Mouse (Mus musculus): ENCODE data around the gene Gm20388. TPM values are rescaled to one million over a fixed set of nuclear protein-coding genes. Genes with fewer than 3 reads are reported as not detected.
A peak's percentile ranks its signal among the peaks of the same experiment; 100 is the strongest.

The Gm20388 gene
- polyA plus RNA-seq, 1 experiment from 2014 or later, result 7.4 TPM

DNA sequence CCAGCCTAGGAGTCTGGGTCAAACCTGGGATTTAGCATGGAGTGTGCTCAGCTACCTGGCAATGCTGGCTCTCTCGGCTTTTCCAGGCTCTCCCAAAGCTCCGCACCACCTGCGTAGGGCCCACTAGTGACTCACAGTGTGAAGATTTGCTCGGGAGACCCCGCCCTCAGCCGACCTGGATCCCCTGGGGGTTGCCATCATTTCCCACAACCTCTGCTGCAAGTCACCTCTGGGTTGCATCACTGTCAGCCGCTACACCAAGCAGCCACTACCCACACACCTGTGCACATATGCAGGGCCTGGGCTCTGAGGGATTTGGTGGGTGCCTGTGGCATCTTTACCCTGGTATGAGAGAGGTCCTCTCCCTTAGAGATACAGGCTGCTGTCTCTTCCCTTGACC is 557.0 kb downstream of the Gm20388 start:
- Histone ChIP-seq H3K27ac (no peak overlapping the region), H3K36me3 (no peaks in the 10 kb centered on the region), H3K9ac (no peak overlapping the region), H3K4me1 (peaks cover 60% of the 10 kb centered on the region), H3K4me2 (no peak overlapping the region), H3K4me3 (replicated peaks) (no peak overlapping the region), H3K27me3 (0 out of 2 replicates have a peak, but pooled peaks cover 7% of the 10 kb centered on the region), H3K9me3 (replicated peaks) (no peaks in the 10 kb centered on the region)
- ATAC-seq (replicated peaks; ENCODE audit: low FRiP score), result no peak
- WGBS, result 91% methylated on average over 7 of the region's 7 CpGs

DNA sequence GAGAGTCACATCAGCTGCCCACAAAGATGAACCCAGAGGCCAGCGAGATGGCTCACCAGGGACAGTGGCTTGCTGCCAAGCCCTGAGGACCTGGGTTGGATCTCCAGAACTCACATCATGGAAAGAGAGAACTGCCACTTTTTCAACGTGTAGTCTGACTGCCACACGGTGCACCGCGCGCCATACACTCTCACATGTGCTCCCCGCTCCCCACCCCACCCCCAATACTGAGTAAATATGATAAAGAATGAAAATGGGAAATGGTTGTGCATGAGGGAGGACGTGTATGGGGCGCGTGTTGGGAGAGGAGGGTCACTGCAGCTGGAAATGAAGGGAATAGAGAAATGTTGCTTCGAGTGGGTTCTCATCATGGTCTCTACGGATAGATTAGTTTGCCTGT is 559.5 kb downstream of the Gm20388 start:
- Histone ChIP-seq H3K9ac (no peak overlapping the region), H3K27ac (no peak overlapping the region), H3K4me3 (replicated peaks) (no peak overlapping the region), H3K4me1 (peaks cover 62% of the 10 kb centered on the region), H3K27me3 (0 out of 2 replicates have a peak, but pooled peaks cover 7% of the 10 kb centered on the region), H3K4me2 (no peak overlapping the region), H3K9me3 (replicated peaks) (no peaks in the 10 kb centered on the region), H3K36me3 (no peaks in the 10 kb centered on the region)
- WGBS, result 92% methylated on average over 12 of the region's 12 CpGs
- ATAC-seq (replicated peaks; ENCODE audit: low FRiP score), result no peak

DNA sequence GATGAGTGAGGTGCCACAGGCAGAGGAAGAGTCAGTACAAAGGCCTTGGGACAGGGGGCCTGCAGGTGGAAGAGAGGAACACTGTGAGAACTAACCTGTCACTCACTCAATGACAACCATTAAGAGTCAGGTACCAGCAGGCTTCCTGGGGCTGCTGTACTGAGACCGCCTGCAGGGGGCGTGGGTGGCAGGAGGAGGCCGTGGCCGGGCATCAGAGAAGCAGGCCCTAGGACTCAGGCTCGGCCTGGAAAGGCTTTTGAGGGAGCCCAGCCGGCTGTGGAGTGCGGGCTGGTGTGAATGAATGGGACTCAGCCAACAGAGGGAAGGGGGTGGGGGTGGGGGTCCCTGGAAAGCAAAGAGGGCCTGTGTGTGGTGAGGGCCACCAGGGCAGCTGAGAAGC is 560.5 kb downstream of the Gm20388 start:
- H3K4me2 ChIP-seq, result no peak overlapping the region
- no peak for ATAC-seq (replicated peaks; ENCODE audit: low FRiP score)

DNA sequence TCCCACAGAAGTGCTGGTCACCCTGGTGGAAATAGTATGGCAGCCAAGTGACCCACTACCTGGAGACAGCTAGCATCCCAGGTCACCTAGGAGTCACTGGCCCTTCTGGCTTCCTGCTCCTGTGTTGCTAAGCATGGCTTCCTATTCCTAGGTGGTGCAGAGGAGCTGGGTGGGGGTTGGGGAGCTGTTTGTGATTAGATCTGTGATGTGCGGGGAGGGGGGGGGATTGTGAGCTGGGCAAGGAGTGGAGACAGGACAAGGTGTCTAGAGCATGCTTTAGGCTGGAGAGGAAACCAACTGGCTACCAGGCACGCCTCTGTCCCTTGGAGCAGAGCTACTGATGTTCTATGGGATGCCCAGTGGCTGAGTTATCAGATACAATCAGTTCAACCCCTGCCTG is 561.1 kb downstream of the Gm20388 start:
- Histone ChIP-seq H3K36me3 (no peaks in the 10 kb centered on the region), H3K9ac (no peak overlapping the region), H3K27me3 (0 out of 2 replicates have a peak, but pooled peaks cover 13% of the 10 kb centered on the region), H3K27ac (no peak overlapping the region), H3K4me2 (no peak overlapping the region), H3K9me3 (replicated peaks) (no peaks in the 10 kb centered on the region), H3K4me3 (replicated peaks) (no peak overlapping the region), H3K4me1 (peaks cover 65% of the 10 kb centered on the region)
- WGBS, result 53% methylated on average over 2 of the region's 2 CpGs
- ATAC-seq (replicated peaks; ENCODE audit: low FRiP score), result no peak

More for the DNA sequence above, 560.5 kb downstream of the Gm20388 start:
- Histone ChIP-seq H3K4me3 (replicated peaks) (no peak overlapping the region), H3K27me3 (0 out of 2 replicates have a peak, but pooled peaks cover 13% of the 10 kb centered on the region), H3K9me3 (replicated peaks) (no peaks in the 10 kb centered on the region), H3K4me1 (peaks cover 63% of the 10 kb centered on the region), H3K36me3 (no peaks in the 10 kb centered on the region), H3K9ac (no peak overlapping the region), H3K27ac (no peak overlapping the region)
- 24% methylated on average over 7 of the region's 7 CpGs for WGBS

DNA sequence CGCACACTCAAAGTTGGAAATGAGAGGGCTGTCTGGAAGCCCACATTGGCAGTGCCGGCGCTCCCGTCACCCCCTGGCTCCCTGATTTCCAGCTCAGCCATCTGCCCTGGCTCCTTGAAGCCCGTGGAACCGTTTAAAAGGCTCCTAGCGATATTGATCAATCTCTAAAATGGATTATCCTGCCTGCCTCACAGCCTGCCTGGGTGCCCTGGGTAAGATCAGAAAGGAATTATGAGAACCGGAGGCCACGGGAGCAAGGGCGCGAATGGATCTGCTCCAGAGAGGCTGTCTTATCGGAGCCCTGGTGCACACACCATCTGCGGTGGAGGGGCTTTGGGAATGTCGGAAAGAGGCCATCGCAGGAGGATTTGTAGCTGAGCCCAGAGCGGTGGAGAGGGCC is 561.6 kb downstream of the Gm20388 start:
- no peak for ATAC-seq (replicated peaks; ENCODE audit: low FRiP score)
- Histone ChIP-seq H3K9me3 (replicated peaks) (no peaks in the 10 kb centered on the region), H3K4me1 (peaks cover 69% of the 10 kb centered on the region), H3K27me3 (0 out of 2 replicates have a peak, but pooled peaks cover 10% of the 10 kb centered on the region), H3K4me3 (replicated peaks) (no peak overlapping the region), H3K9ac (no peak overlapping the region), H3K36me3 (no peaks in the 10 kb centered on the region), H3K27ac (no peak overlapping the region), H3K4me2 (no peak overlapping the region)
- 40% methylated on average over 16 of the region's 16 CpGs for WGBS

DNA sequence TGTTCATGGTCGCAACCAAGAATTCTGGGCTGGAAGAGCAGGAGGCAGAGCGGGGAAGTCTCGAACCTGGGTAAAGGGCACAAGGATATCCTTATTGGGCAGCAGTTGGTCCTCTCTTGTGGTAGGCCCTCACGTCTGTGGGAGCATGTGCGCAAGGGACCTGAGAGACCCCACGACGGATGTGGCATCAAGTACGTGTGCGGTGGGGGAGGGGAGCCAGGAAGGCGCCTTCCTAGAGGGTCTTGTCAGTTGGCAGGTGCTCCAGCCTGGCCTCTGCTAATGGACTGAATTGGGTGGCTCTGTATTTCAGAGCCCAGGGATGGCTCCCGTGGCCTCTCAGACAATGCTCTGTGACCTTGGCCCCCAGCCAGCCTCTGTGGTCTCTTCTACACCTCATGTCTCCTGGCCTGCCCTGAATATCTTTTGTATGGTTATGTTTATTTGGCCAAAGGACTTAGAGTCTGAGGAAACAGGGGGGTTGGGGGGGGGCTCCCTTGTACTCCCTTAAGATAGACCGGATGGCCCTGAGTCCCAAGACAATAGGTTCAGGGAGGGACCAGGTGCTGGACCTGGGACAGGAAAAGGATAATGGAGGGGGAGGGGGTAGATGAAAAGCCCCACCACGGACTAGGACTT is 563.2 kb downstream of the Gm20388 start:
- H3K9me3 ChIP-seq (replicated peaks), result no peaks in the 10 kb centered on the region
- ATAC-seq (replicated peaks; ENCODE audit: low FRiP score), result no peak
- H3K27me3 ChIP-seq, result 0 out of 2 replicates have a peak, but pooled peaks cover 6% of the 10 kb centered on the region
- no peak overlapping the region for H3K9ac ChIP-seq
- no peaks in the 10 kb centered on the region for H3K36me3 ChIP-seq
- H3K4me2 ChIP-seq, result no peak overlapping the region
- H3K27ac ChIP-seq, result peak overlapping the region; percentile 60
- 85% methylated on average over 13 of the region's 13 CpGs for WGBS
- peaks cover 69% of the 10 kb centered on the region for H3K4me1 ChIP-seq
- no peak overlapping the region for H3K4me3 ChIP-seq (replicated peaks)

DNA sequence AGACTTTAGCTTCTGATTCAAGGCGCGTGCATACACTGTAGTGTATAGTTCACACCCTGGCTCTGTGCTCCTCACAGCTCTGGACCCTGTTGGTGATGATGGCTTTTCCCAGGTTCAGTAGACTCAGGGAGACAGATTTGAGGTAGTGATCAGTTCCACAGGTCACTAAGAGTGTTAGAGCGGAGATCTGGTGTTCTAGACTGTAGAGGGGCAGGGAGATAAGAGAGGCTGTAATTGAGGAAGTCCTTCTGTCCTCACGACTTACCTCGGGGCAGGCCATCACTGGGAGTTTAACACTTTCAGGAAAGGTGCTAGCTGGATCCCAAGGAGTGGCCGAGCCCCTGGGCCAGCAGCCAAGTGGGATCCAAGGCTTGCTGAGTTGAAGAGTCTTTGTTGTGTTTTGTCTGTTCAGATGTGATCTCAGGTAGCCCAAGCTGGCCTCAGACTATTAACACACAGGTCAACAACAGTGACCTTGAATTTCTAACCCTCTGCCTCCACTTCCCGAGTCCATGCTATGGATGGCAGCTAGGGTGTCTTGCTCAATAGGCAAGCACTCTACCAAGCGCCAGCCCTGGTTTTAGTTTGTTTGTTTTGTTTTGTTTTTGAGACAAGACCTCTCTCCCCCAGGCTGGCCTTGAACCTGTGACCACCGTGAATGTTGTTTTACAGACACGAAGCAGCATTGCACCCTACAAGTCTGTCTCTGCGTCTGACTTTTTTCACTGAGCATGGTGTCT is 564.0 kb downstream of the Gm20388 start:
- no peak overlapping the region for H3K4me2 ChIP-seq
- no peak overlapping the region for H3K4me3 ChIP-seq (replicated peaks)
- H3K27me3 ChIP-seq, result 0 out of 2 replicates have a peak, but pooled peaks cover 6% of the 10 kb centered on the region
- 58% methylated on average over 11 of the region's 11 CpGs for WGBS
- H3K9ac ChIP-seq, result no peak overlapping the region
- H3K27ac ChIP-seq, result peak overlapping the region; percentile 60; the same call in 1 of the 2 replicates
- H3K4me1 ChIP-seq, result peaks cover 64% of the 10 kb centered on the region
- no peak for ATAC-seq (replicated peaks; ENCODE audit: low FRiP score)
- H3K9me3 ChIP-seq (replicated peaks), result no peaks in the 10 kb centered on the region
- no peaks in the 10 kb centered on the region for H3K36me3 ChIP-seq

DNA sequence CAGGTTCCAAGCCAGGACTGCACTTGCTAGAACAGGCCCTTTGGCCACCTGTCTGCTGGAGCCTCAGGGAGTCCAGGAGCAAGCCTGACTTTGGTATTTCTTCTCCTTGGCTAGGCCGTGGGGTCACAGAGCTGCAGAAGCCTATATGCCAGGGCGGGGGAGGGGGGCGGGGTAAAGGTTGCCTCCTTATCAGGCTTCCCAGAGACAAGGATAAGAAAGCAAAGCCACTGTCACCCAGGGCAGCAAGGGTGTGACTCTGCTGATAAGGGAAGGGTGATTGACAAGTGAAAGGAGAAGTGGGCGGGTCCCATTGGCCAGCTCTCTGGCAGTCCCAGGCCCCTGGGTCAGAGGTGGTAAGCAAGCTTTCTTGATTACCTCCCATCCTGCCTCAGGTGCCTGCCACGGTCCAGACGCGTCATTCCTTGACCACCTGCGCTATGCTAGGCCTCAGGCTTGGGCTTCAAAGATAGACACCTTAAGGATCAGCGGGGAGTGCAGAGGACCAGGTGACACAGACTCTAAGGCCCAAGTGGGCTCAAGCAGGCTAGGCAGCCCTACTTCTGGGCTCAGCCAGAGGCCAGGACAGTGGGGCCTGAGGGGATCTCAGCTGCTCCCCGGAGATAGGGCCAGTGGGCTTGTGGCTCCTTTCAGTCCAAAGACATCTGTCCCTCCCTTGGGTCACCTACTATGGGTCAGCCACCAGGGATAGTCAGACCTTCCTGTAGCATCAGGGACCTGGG is 565.0 kb downstream of the Gm20388 start:
- Histone ChIP-seq H3K9me3 (replicated peaks) (no peaks in the 10 kb centered on the region), H3K4me2 (no peak overlapping the region), H3K27me3 (0 out of 2 replicates have a peak, but pooled peaks cover 6% of the 10 kb centered on the region), H3K4me3 (replicated peaks) (no peak overlapping the region), H3K36me3 (no peaks in the 10 kb centered on the region), H3K9ac (no peak overlapping the region), H3K27ac (no peak overlapping the region), H3K4me1 (peaks cover 55% of the 10 kb centered on the region)
- 88% methylated on average over 10 of the region's 10 CpGs for WGBS
- ATAC-seq (replicated peaks; ENCODE audit: low FRiP score), result peak; percentile 61

DNA sequence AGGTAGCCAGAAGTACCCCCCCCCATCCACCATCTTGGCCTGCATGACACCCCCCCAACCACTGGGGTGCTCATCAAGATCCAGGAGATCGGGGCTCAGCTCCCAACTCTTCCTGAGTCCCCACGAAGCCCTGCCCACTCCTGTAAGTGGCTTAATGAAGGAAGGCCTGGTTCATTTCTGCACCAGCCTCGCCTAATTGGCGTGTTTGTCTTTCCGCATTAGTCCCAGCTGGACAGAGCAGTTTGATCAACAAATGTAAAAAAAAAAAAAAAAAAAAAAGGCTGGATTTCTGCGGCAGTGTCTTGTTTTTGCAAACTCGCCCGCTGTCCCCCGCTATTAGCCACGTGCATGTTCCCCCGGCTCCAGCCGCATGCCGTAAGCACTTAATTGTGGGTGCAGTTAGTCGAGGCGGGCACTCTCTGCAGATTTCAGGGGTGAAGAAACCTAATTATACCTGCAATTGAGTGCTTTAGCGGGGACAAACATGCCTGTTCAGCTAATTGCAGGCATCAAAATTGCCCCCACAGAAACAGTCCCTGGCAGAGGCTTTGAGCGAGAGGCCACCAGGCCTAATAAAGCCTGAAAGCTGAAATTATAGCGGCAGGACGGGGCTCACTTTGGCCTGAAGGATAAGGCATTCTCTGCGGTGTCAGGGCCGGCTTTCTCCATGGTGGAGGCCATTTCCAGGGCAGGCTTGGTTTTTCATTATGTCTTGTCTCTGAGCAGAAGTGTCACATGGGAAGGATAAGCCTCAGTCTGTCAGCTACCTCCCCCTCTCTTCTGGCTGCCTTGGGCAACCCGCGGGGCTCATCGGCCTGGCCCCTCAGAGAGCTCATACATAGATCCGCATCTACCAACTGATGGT is 566.3 kb downstream of the Gm20388 start:
- H3K4me3 ChIP-seq (replicated peaks), result no peak overlapping the region
- H3K9me3 ChIP-seq (replicated peaks), result no peaks in the 10 kb centered on the region
- no peak overlapping the region for H3K9ac ChIP-seq
- peaks cover 52% of the 10 kb centered on the region for H3K4me1 ChIP-seq
- no peak overlapping the region for H3K4me2 ChIP-seq
- H3K27me3 ChIP-seq, result 0 out of 2 replicates have a peak, but pooled peaks cover 6% of the 10 kb centered on the region
- WGBS, result 52% methylated on average over 25 of the region's 25 CpGs
- no peak for ATAC-seq (replicated peaks; ENCODE audit: low FRiP score)
- no peaks in the 10 kb centered on the region for H3K36me3 ChIP-seq
- no peak overlapping the region for H3K27ac ChIP-seq

DNA sequence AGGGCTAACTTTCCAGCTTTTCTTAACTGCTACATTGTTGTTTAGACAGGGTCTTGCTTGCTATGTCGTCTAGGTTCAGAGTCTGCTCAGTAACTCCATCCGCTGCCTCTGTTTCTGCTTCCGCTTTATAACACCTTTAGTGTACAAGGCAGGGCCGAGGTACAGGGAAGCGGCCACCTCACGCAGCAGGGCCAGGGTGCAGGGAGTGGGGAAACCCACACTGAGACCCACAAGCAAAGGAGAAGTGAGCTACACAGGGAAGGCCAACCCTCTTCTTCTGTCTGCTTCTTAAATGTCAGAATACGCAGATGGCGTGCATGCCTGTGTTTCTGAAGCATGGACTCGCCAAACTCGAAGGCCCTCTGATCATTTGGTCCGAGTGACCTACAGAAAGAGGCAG is 568.1 kb downstream of the Gm20388 start:
- no peak for ATAC-seq (replicated peaks; ENCODE audit: low FRiP score)
- Histone ChIP-seq H3K4me3 (replicated peaks) (no peak overlapping the region), H3K9ac (no peak overlapping the region), H3K36me3 (no peaks in the 10 kb centered on the region), H3K27ac (no peak overlapping the region), H3K9me3 (replicated peaks) (no peaks in the 10 kb centered on the region), H3K4me1 (peaks cover 49% of the 10 kb centered on the region), H3K27me3 (peaks cover 11% of the 10 kb centered on the region; the same call in 1 of the 2 replicates), H3K4me2 (no peak overlapping the region)
- WGBS, result 86% methylated on average over 11 of the region's 11 CpGs

DNA sequence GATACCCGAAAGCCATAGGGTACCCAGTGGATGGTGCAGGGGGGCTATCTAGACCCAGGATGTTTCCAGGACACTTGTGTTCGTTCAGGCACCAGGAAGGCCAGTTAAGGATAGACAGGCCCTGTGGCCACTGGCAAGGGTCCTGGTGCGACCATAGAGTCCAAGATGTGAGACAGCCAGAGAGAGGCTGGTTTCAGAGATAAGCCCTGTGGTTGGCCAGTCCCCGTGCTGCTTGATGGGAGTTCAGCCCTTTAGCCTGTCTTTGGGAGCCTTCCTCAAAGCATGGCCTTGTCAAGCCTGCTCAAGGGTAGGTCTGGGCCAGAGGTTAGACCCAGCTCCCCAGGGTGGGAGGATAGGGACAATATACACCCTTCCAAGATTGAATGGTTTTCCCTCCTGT is 569.0 kb downstream of the Gm20388 start:
- no peak overlapping the region for H3K27ac ChIP-seq
- no peaks in the 10 kb centered on the region for H3K36me3 ChIP-seq
- H3K9ac ChIP-seq, result no peak overlapping the region
- no peak overlapping the region for H3K4me2 ChIP-seq
- no peak for ATAC-seq (replicated peaks; ENCODE audit: low FRiP score)
- peaks cover 49% of the 10 kb centered on the region for H3K4me1 ChIP-seq
- 90% methylated on average over 4 of the region's 4 CpGs for WGBS
- H3K27me3 ChIP-seq, result peaks cover 20% of the 10 kb centered on the region
- no peak overlapping the region for H3K4me3 ChIP-seq (replicated peaks)
- no peaks in the 10 kb centered on the region for H3K9me3 ChIP-seq (replicated peaks)
